Mouse (Mus musculus) heart, postnatal 10 days (tissue): ENCODE data around the gene Bsn. TPM values are rescaled to one million over a fixed set of nuclear protein-coding genes. Genes with fewer than 3 reads are reported as not detected.

ENCODE experiments used
- microRNA-seq, 2 experiments: library from miRNA; unstranded; fragments of <30 nt; microRNA quantifications; one replicate each; pipeline ENCODE4 v1.2.0; 2022
- total RNA-seq, 2 experiments: library from RNA; stranded (reverse); gene quantifications; 2 replicates each; pipeline ENCODE4 v1.2.3; 2021

Bsn gene
- total RNA-seq, 2 experiments from 2014 or later = 0.05 to 0.07 TPM

Small RNA genes lying within 50 kb of the gene (microRNA-seq; reads per million reads assigned to microRNA genes)
- gene Gm47303 (0 reads per million in 2 experiments), gene Mir7088 (0 reads per million in 2 experiments)

Other genes with a start within 250 kb of the Bsn start
- gene Traip, start 240.2 kb downstream of the Bsn start, total RNA-seq = 1 to 10 TPM; 3.3 to 4.0 TPM
- gene Uba7, start 214.9 kb downstream of the Bsn start, total RNA-seq = 10 to 100 TPM; 13.4 to 15.7 TPM
- gene Gm20661, start 207.3 kb downstream of the Bsn start, total RNA-seq = under 1 TPM; 0.36 to 0.50 TPM
- gene Inka1, start 204.5 kb downstream of the Bsn start, total RNA-seq = 10 to 100 TPM; 23.3 to 28.0 TPM
- gene Cdhr4, start 197.9 kb downstream of the Bsn start, total RNA-seq = 1 to 10 TPM; 2.0 TPM
- gene Gm20662, start 194.0 kb downstream of the Bsn start, total RNA-seq = 1 to 10 TPM in 1 of 2 experiments, not detected in 1; 1.3 TPM
- 10 to 100 TPM; 53.4 to 55.2 TPM for gene Ip6k1, start 187.9 kb downstream of the Bsn start, total RNA-seq
- gene Gmppb, start 141.1 kb downstream of the Bsn start, total RNA-seq = 10 to 100 TPM; 10.7 to 14.7 TPM
- 1 to 10 TPM; 1.9 to 2.2 TPM for gene Amigo3, start 137.2 kb downstream of the Bsn start, total RNA-seq
- not detected for gene Mst1, start 109.9 kb downstream of the Bsn start, total RNA-seq
- 10 to 100 TPM; 62.5 to 83.1 TPM for gene Rnf123, start 107.0 kb downstream of the Bsn start, total RNA-seq
- gene Apeh, start 95.8 kb downstream of the Bsn start, total RNA-seq = 10 to 100 TPM; 44.6 to 53.1 TPM
- gene Dag1, start 73.6 kb upstream of the Bsn start, total RNA-seq = 100 to 1,000 TPM; 369 to 394 TPM
- gene Nicn1, start 100.0 kb upstream of the Bsn start, total RNA-seq = 10 to 100 TPM; 20.5 to 21.8 TPM
- 1 to 10 TPM; 5.2 to 6.9 TPM for gene Amt, start 106.5 kb upstream of the Bsn start, total RNA-seq
- 100 to 1,000 TPM; 328 to 329 TPM for gene Rhoa, start 115.7 kb upstream of the Bsn start, total RNA-seq
- gene Tcta, start 115.8 kb upstream of the Bsn start, total RNA-seq = 10 to 100 TPM; 24.4 to 30.0 TPM
- 100 to 1,000 TPM; 152 to 166 TPM for gene Gpx1, start 148.5 kb upstream of the Bsn start, total RNA-seq
- gene Usp4, start 157.5 kb upstream of the Bsn start, total RNA-seq = 10 to 100 TPM; 94.3 to 95.7 TPM
- under 1 TPM; 0.31 to 0.74 TPM for gene 1700102P08Rik, start 202.4 kb upstream of the Bsn start, total RNA-seq
- gene Ccdc36, start 238.1 kb upstream of the Bsn start, total RNA-seq = not detected
- gene BC048562, start 246.1 kb upstream of the Bsn start, total RNA-seq = not detected